Mouse (Mus musculus): ENCODE results near the gene Psma2. TPM values are rescaled to one million over a fixed set of nuclear protein-coding genes. Genes with fewer than 3 reads are reported as not detected.
A peak's percentile ranks its signal among the peaks of the same experiment; 100 is the strongest.

Psma2 gene
- polyA plus RNA-seq, 1 experiment = 96.4 TPM

GRCm38 (mm10) chr13:14612463-14612862 is 577 bp upstream of the Psma2 start:
- Histone ChIP-seq H3ac (ENCODE audit: control insufficient read depth, insufficient read length, low read depth) (peak overlapping the region; percentile 95), H3K27me3 (ENCODE audit: control insufficient read depth, insufficient read depth, insufficient read length) (no peaks in the 10 kb centered on the region), H3K36me3 (ENCODE audit: control insufficient read depth, insufficient read depth) (peaks cover 31% of the 10 kb centered on the region), H3K79me3 (ENCODE audit: low read depth) (peaks cover 50% of the 10 kb centered on the region), H3K79me2 (ENCODE audit: control insufficient read depth, insufficient read depth) (peaks cover 64% of the 10 kb centered on the region), H3K4me3 (ENCODE audit: insufficient read depth, poor library complexity, severe bottlenecking) (peak overlapping the region; percentile 88)
- TF ChIP-seq MYOD1 (IDR thresholded peaks at IDR 0.05; ENCODE audit: control insufficient read depth, insufficient read length, low read depth) (no peak), MAX (IDR thresholded peaks at IDR 0.05) (no peak), USF1 (IDR thresholded peaks at IDR 0.05; ENCODE audit: low read depth) (no peak), MYOG (IDR thresholded peaks at IDR 0.05; ENCODE audit: control insufficient read depth, extremely low read depth, insufficient read length) (no peak), CTCF (IDR thresholded peaks at IDR 0.05; ENCODE audit: control insufficient read depth, insufficient read depth, insufficient read length) (no peak), FOSL1 (IDR thresholded peaks at IDR 0.05; ENCODE audit: insufficient read depth, low read length, poor library complexity, severe bottlenecking) (no peak), CEBPB (IDR thresholded peaks at IDR 0.05; ENCODE audit: low read depth) (no peak)

- peak overlapping the region; percentile 98 for H3ac ChIP-seq (ENCODE audit: control insufficient read depth, insufficient read length, low read depth)
- peak overlapping the region; percentile 88 for H3K4me3 ChIP-seq (ENCODE audit: insufficient read depth, poor library complexity, severe bottlenecking)
- TF ChIP-seq CTCF (IDR thresholded peaks at IDR 0.05; ENCODE audit: control insufficient read depth, insufficient read depth, insufficient read length) (no peak), MYOG (IDR thresholded peaks at IDR 0.05; ENCODE audit: control insufficient read depth, extremely low read depth, insufficient read length) (no peak), MAX (IDR thresholded peaks at IDR 0.05) (no peak), MYOD1 (IDR thresholded peaks at IDR 0.05; ENCODE audit: control insufficient read depth, insufficient read length, low read depth) (no peak), CEBPB (IDR thresholded peaks at IDR 0.05; ENCODE audit: low read depth) (no peak), USF1 (IDR thresholded peaks at IDR 0.05; ENCODE audit: low read depth) (no peak), FOSL1 (IDR thresholded peaks at IDR 0.05; ENCODE audit: insufficient read depth, low read length, poor library complexity, severe bottlenecking) (no peak)
- H3K79me2 ChIP-seq (ENCODE audit: control insufficient read depth, insufficient read depth) = peaks cover 74% of the 10 kb centered on the region
- peaks cover 53% of the 10 kb centered on the region for H3K79me3 ChIP-seq (ENCODE audit: low read depth)
- peaks cover 41% of the 10 kb centered on the region for H3K36me3 ChIP-seq (ENCODE audit: control insufficient read depth, insufficient read depth)
- no peaks in the 10 kb centered on the region for H3K27me3 ChIP-seq (ENCODE audit: control insufficient read depth, insufficient read depth, insufficient read length)
Measured at GRCm38 (mm10) chr13:14613553-14613952, 513 bp downstream of the Psma2 start.

GRCm38 (mm10) chr13:14618724-14619123 is 5.7 kb downstream of the Psma2 start:
- peaks cover 61% of the 10 kb centered on the region for H3K79me2 ChIP-seq (ENCODE audit: control insufficient read depth, insufficient read depth)
- H3K27me3 ChIP-seq (ENCODE audit: control insufficient read depth, insufficient read depth, insufficient read length) = no peaks in the 10 kb centered on the region
- no peak overlapping the region for H3ac ChIP-seq (ENCODE audit: control insufficient read depth, insufficient read length, low read depth)
- no peak overlapping the region for H3K4me3 ChIP-seq (ENCODE audit: insufficient read depth, poor library complexity, severe bottlenecking)
- H3K79me3 ChIP-seq (ENCODE audit: low read depth) = peaks cover 36% of the 10 kb centered on the region
- peaks cover 70% of the 10 kb centered on the region for H3K36me3 ChIP-seq (ENCODE audit: control insufficient read depth, insufficient read depth)
- TF ChIP-seq CTCF (IDR thresholded peaks at IDR 0.05; ENCODE audit: control insufficient read depth, insufficient read depth, insufficient read length) (peak; percentile 54), MYOD1 (IDR thresholded peaks at IDR 0.05; ENCODE audit: control insufficient read depth, insufficient read length, low read depth) (no peak)

GRCm38 (mm10) chr13:14629726-14630641 is 16.9 kb downstream of the Psma2 start, which contains the start of gene AW209491:
AW209491 (plus strand) TSS chr13:14630154.
- no peak for TF ChIP-seq MYOG (IDR thresholded peaks at IDR 0.05; ENCODE audit: control insufficient read depth, extremely low read depth, insufficient read length)
- no peak for TF ChIP-seq MYOD1 (IDR thresholded peaks at IDR 0.05; ENCODE audit: control insufficient read depth, insufficient read length, low read depth)
- no peak for TF ChIP-seq USF1 (IDR thresholded peaks at IDR 0.05; ENCODE audit: low read depth)
- no peak for TF ChIP-seq MAX (IDR thresholded peaks at IDR 0.05)
- no peak for TF ChIP-seq CEBPB (IDR thresholded peaks at IDR 0.05; ENCODE audit: low read depth)
- TF ChIP-seq CTCF (IDR thresholded peaks at IDR 0.05; ENCODE audit: control insufficient read depth, insufficient read depth, insufficient read length) = no peak
- no peak for TF ChIP-seq FOSL1 (IDR thresholded peaks at IDR 0.05; ENCODE audit: insufficient read depth, low read length, poor library complexity, severe bottlenecking)
- Histone ChIP-seq H3K79me2 (ENCODE audit: control insufficient read depth, insufficient read depth) (peaks cover 13% of the 10 kb centered on the region), H3K79me3 (ENCODE audit: low read depth) (peaks cover 2% of the 10 kb centered on the region), H3K27me3 (ENCODE audit: control insufficient read depth, insufficient read depth, insufficient read length) (no peaks in the 10 kb centered on the region), H3K4me3 (ENCODE audit: insufficient read depth, poor library complexity, severe bottlenecking) (peak within 1 kb of the TSS; percentile 48), H3ac (ENCODE audit: control insufficient read depth, insufficient read length, low read depth) (peak within 1 kb of the TSS; percentile 74), H3K36me3 (ENCODE audit: control insufficient read depth, insufficient read depth) (peaks cover 32% of the 10 kb centered on the region)

GRCm38 (mm10) chr13:14639998-14640397 is 27.0 kb downstream of the Psma2 start:
- no peaks in the 10 kb centered on the region for H3K27me3 ChIP-seq (ENCODE audit: control insufficient read depth, insufficient read depth, insufficient read length)
- H3ac ChIP-seq (ENCODE audit: control insufficient read depth, insufficient read length, low read depth) = no peak overlapping the region
- H3K36me3 ChIP-seq (ENCODE audit: control insufficient read depth, insufficient read depth) = peaks cover 25% of the 10 kb centered on the region
- TF ChIP-seq MYOG (IDR thresholded peaks at IDR 0.05; ENCODE audit: control insufficient read depth, extremely low read depth, insufficient read length) = no peak
- no peak for TF ChIP-seq MAX (IDR thresholded peaks at IDR 0.05)
- no peak for TF ChIP-seq FOSL1 (IDR thresholded peaks at IDR 0.05; ENCODE audit: insufficient read depth, low read length, poor library complexity, severe bottlenecking)
- TF ChIP-seq MYOD1 (IDR thresholded peaks at IDR 0.05; ENCODE audit: control insufficient read depth, insufficient read length, low read depth) = no peak
- TF ChIP-seq CTCF (IDR thresholded peaks at IDR 0.05; ENCODE audit: control insufficient read depth, insufficient read depth, insufficient read length) = no peak
- TF ChIP-seq USF1 (IDR thresholded peaks at IDR 0.05; ENCODE audit: low read depth) = no peak
- no peak for TF ChIP-seq CEBPB (IDR thresholded peaks at IDR 0.05; ENCODE audit: low read depth)
- H3K79me2 ChIP-seq (ENCODE audit: control insufficient read depth, insufficient read depth) = no peaks in the 10 kb centered on the region
- no peaks in the 10 kb centered on the region for H3K79me3 ChIP-seq (ENCODE audit: low read depth)
- H3K4me3 ChIP-seq (ENCODE audit: insufficient read depth, poor library complexity, severe bottlenecking) = no peak overlapping the region

Measured in C2C12 (cell line).